Mouse (Mus musculus): Measurements from ENCODE around the gene Rnf111. TPM values are rescaled to one million over a fixed set of nuclear protein-coding genes. Genes with fewer than 3 reads are reported as not detected.

Gene Rnf111
- total and polyA plus RNA-seq, 3 experiments, result 10.4 to 17.6 (median 11.8) TPM

DNA sequence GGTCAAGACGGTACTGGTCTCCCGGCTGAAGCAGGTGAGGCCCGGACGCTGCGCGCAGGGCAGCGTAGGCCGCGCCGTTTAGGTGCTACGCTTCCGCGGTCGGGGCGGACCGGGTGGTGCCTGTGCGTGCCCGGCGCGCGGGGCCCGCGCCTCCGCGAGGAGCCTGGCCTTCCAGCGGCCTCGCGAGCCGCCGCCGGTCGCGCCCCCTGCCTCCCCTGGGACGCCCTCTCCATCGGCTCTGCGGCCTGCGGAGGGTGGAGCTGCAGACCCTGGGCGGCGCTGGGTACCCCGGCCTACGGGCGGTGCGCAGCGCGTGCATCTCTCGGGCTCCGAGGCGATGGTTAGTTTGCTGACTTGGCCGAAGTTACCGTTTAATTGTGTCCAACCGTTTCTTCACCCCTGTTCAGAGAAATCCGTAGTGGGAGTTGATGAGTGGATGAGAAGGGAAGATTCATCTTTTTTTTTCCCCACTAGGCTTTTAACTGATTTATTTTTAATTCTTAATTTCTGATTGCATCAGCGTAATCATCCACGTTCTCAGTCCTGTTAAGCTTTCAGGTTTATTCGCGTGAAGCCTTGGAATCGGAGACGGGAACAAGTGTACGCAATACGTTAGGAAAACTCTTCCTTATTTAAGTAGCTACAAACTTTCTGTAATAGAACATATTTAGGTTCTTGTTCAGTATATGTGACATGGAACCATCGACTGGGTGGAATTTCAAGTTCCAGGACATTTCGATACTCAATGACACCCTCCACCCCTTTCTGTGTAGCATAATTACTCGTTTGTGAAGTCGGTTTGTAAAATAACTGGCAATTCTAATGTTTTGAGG is 39.7 kb upstream of the Rnf111 start (continued):
- TF ChIP-seq EP300 (IDR thresholded peaks at IDR 0.05; ENCODE audit: low read length) (no peak), MAX (IDR thresholded peaks at IDR 0.05; ENCODE audit: low read length) (peak; percentile 19; the same call in 1 of the 2 replicates), MAFK (IDR thresholded peaks at IDR 0.05; ENCODE audit: insufficient replicate concordance, low read length) (peak; percentile 76; the same call in 1 of the 2 replicates), BHLHE40 (IDR thresholded peaks at IDR 0.05; ENCODE audit: low read depth, low read length) (peak; percentile 38; the same call in 1 of the 2 replicates), ZC3H11A (IDR thresholded peaks at IDR 0.05; ENCODE audit: low read depth, low read length) (no peak), ELF1 (IDR thresholded peaks at IDR 0.05; ENCODE audit: low read depth, low read length) (no peak; the same call in 1 of the 2 replicates), SIN3A (IDR thresholded peaks at IDR 0.05; ENCODE audit: low read length) (no peak), E2F4 (IDR thresholded peaks at IDR 0.05; ENCODE audit: insufficient replicate concordance, low read depth, low read length) (no peak), IRF4 (IDR thresholded peaks at IDR 0.05; ENCODE audit: low read depth, low read length) (no peak), CHD1 (IDR thresholded peaks at IDR 0.05; ENCODE audit: low read depth, low read length) (no peak; the same call in none of the 2 replicates)

DNA sequence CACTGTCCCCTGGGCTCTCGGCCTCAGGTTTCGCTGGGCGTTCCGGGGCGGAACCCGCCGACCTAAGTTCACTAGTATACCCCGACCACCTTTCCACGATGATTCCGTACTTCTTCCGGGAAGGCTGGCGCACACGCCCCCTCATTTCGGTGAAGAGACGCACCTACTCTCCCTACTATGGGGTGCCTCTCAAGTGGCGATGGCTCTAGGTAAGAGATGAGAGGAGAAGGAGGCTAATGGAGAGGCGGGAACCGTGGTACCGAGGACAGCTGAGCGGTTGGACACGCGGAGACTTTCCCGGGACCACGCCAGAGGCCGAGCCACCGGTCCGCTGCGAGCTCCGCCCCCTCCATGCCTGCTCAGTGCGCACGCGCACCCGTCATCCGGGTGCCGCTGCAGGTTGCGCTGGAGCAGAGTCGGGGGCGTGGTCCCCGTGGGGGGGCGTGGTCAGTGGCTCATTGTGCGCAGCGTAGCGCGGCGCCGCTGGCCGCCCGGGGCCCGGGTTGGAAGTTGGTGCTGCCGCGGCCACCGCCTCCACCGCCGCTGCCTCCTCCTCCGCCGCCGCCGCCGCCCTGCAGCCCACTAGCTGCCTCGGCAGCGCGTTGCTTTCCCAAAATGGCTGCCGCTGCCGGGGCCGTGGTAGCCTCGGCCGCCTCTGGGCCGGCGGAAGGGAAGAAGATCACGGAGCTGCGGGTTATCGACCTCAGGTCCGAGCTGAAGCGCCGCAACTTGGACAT is 38.9 kb upstream of the Rnf111 start, which contains the start of gene Sltm:
TSS of gene Sltm (plus strand) at position 450 of the 737 bp plus-strand sequence.
- in situ Hi-C loops (cut with MboI; ENCODE audit: low pct_ligation_motif_present, low pct_unique_long_range_greater_than_20kb, low sequenced_read_pairs) (no loop called here), dilution Hi-C loops (cut with MboI; ENCODE audit: extremely low pct_ligation_motif_present, extremely low pct_unique_long_range_greater_than_20kb, low sequenced_read_pairs) (no loop called here)
- H3K36me3 ChIP-seq (replicated peaks in 1 of 2; ENCODE audit: control insufficient read depth in 1 of 2, insufficient read depth in 1 of 2, low read length in 1 of 2), result peaks cover 0 to 10% of the 10 kb centered on the region in 2 experiments
- peak within 1 kb of the TSS; percentile 70 to 99 (median 89) for H3K4me3 ChIP-seq (replicated peaks in 1 of 3; ENCODE audit: low read depth in 2 of 3, low read length in 2 of 3, poor library complexity in 1 of 3)
- peaks cover 0 to 20% of the 10 kb centered on the region in 2 experiments; a peak in 2 of 4 replicates for H3K4me1 ChIP-seq (ENCODE audit: control insufficient read depth in 1 of 2, insufficient read depth in 2 of 2)
- H3K27me3 ChIP-seq (replicated peaks), result peaks cover 2% of the 10 kb centered on the region
- peak; percentile 94 for DNase-seq (ENCODE audit: extremely low read depth)
- peak within 1 kb of the TSS; percentile 77 for H3K9ac ChIP-seq (ENCODE audit: insufficient read depth, low read depth)
- H3K79me2 ChIP-seq (replicated peaks; ENCODE audit: control insufficient read depth, extremely low read depth, insufficient read depth, poor library complexity, severe bottlenecking), result peaks cover 23% of the 10 kb centered on the region
- H3K27ac ChIP-seq (ENCODE audit: insufficient read depth, low read depth), result peak within 1 kb of the TSS; percentile 91
- no peaks in the 10 kb centered on the region for H3K9me3 ChIP-seq (replicated peaks; ENCODE audit: low read length)
- peak within 1 kb of the TSS; percentile 92 for H3K4me2 ChIP-seq (ENCODE audit: insufficient read depth, low read depth, poor library complexity, severe bottlenecking)
- TF ChIP-seq PAX5 (IDR thresholded peaks at IDR 0.05; ENCODE audit: low read length) (no peak), MAZ (IDR thresholded peaks at IDR 0.05; ENCODE audit: low read depth, low read length) (0 out of 2 replicates have a peak, but pooled peaks have one; percentile 28), CHD2 (IDR thresholded peaks at IDR 0.05; ENCODE audit: low read length) (0 out of 2 replicates have a peak, but pooled peaks have one; percentile 23), CTCF (conservative IDR thresholded peaks at IDR 0.05 in 1 of 2, IDR thresholded peaks at IDR 0.05 in 1 of 2; ENCODE audit: low read depth in 2 of 2, low read length in 2 of 2) (no peak), MYC (IDR thresholded peaks at IDR 0.05; ENCODE audit: low read depth, low read length) (peak; percentile 89), ZMIZ1 (IDR thresholded peaks at IDR 0.05; ENCODE audit: low read depth, low read length) (peak; percentile 85), CHD1 (IDR thresholded peaks at IDR 0.05; ENCODE audit: low read depth, low read length) (no peak), TCF12 (IDR thresholded peaks at IDR 0.05; ENCODE audit: low read depth, low read length) (peak; percentile 25; the same call in 1 of the 2 replicates), EP300 (IDR thresholded peaks at IDR 0.05; ENCODE audit: low read length) (no peak), NRF1 (IDR thresholded peaks at IDR 0.05; ENCODE audit: low read depth, low read length) (peak; percentile 98), MAX (IDR thresholded peaks at IDR 0.05; ENCODE audit: low read length) (peak; percentile 73; the same call in 1 of the 2 replicates), SMC3 (IDR thresholded peaks at IDR 0.05; ENCODE audit: low read depth, low read length) (no peak), IRF4 (IDR thresholded peaks at IDR 0.05; ENCODE audit: low read depth, low read length) (no peak; the same call in 1 of the 2 replicates), ELF1 (IDR thresholded peaks at IDR 0.05; ENCODE audit: low read depth, low read length) (peak; percentile 79), POLR2AphosphoS2 (IDR thresholded peaks at IDR 0.05; ENCODE audit: low read depth, low read length) (peak; percentile 59; the same call in 1 of the 2 replicates), JUND (conservative IDR thresholded peaks at IDR 0.05; ENCODE audit: low read depth, low read length) (no peak), MEF2A (IDR thresholded peaks at IDR 0.05; ENCODE audit: borderline replicate concordance, low read depth, low read length) (0 out of 2 replicates have a peak, but pooled peaks have one; percentile 31), USF1 (IDR thresholded peaks at IDR 0.05; ENCODE audit: low read depth, low read length) (no peak), ZKSCAN1 (IDR thresholded peaks at IDR 0.05; ENCODE audit: borderline replicate concordance, low read depth, low read length) (no peak), ZC3H11A (IDR thresholded peaks at IDR 0.05; ENCODE audit: low read depth, low read length) (no peak), NELFE (IDR thresholded peaks at IDR 0.05; ENCODE audit: low read depth, low read length) (peak; percentile 85), RCOR1 (conservative IDR thresholded peaks at IDR 0.05; ENCODE audit: low read depth, low read length) (no peak; the same call in 1 of the 2 replicates), MXI1 (IDR thresholded peaks at IDR 0.05; ENCODE audit: low read depth, low read length) (peak; percentile 92), E2F4 (IDR thresholded peaks at IDR 0.05; ENCODE audit: insufficient replicate concordance, low read depth, low read length) (no peak), BHLHE40 (IDR thresholded peaks at IDR 0.05; ENCODE audit: low read depth, low read length) (no peak), GABPA (IDR thresholded peaks at IDR 0.05; ENCODE audit: insufficient replicate concordance, low read depth, low read length) (no peak), ZNF384 (IDR thresholded peaks at IDR 0.05; ENCODE audit: low read depth, low read length) (no peak), USF2 (conservative IDR thresholded peaks at IDR 0.05; ENCODE audit: low read depth, low read length) (no peak), ETS1 (conservative IDR thresholded peaks at IDR 0.05; ENCODE audit: low read depth, low read length) (no peak), SIN3A (IDR thresholded peaks at IDR 0.05; ENCODE audit: low read length) (peak; percentile 90)
